8 mouse cellular contexts compared by ENCODE assay signal in the genomic region with DNA sequence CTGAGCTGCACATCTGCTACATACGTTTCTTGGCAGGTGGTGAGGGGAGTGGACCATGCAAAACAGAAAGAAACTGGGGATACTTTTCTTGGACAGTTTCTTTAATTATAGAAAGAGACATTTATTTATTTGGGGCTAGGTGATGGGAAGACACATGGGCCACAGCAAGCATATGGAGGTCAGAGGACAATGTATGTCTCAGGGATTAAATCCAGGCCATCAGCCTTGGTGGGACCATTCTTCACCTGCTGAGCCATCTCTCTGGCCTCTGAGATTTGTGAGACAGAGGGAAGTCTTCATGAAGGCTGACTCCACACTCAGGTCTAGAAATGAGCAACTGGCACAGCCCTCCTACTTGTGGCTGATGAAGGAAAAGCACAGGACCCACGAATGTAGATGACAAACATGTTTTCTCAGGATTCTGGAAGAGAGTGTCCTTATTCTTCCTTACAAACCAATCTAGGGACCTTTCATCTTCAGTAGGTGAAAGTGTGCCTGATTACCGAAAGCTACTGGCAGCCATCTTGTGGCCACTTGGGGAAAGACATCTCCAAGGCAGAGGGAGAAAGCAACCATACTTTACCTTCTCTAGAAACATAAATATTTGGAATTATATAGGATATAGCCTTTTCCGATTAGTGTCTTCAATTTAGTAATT. TPM values are rescaled to one million over a fixed set of nuclear protein-coding genes. Genes with fewer than 3 reads are reported as not detected.
DNase-seq lines count a peak whose midpoint lies in the region; ATAC-seq and TF ChIP-seq lines count a peak whose summit lies in the region.

No protein-coding gene starts in this region.

- no peak overlapping the region for H3K27ac ChIP-seq in forebrain, embryonic 11.5 days (ENCODE audit: low read depth, low read length)
- no peak overlapping the region for H3K27ac ChIP-seq in forebrain, embryonic 13.5 days
- no peak overlapping the region for H3K27ac ChIP-seq in lung, postnatal 0 days (ENCODE audit: low read length)

- ATAC-seq in forebrain, embryonic 11.5 days (replicated peaks; ENCODE audit: low FRiP score) = no peak
- ATAC-seq in forebrain, embryonic 13.5 days = no peak
- no peak for ATAC-seq in lung, postnatal 0 days

- H3K27me3 ChIP-seq in forebrain, embryonic 11.5 days (ENCODE audit: control insufficient read depth, insufficient read depth, low read length) = no peaks in the 10 kb centered on the region
- H3K27me3 ChIP-seq in forebrain, embryonic 13.5 days = no peaks in the 10 kb centered on the region
- H3K27me3 ChIP-seq in lung, postnatal 0 days (replicated peaks; ENCODE audit: insufficient read depth, low read length) = no peaks in the 10 kb centered on the region

- 35% methylated on average over 4 of the region's 4 CpGs for WGBS in forebrain, embryonic 11.5 days
- WGBS in forebrain, embryonic 13.5 days = 35% methylated on average over 4 of the region's 4 CpGs
- WGBS in lung, postnatal 0 days = 22% methylated on average over 4 of the region's 4 CpGs

- H3K36me3 ChIP-seq in forebrain, embryonic 11.5 days (ENCODE audit: control insufficient read depth, insufficient read depth, low read length) = no peaks in the 10 kb centered on the region
- no peaks in the 10 kb centered on the region for H3K36me3 ChIP-seq in forebrain, embryonic 13.5 days (ENCODE audit: poor library complexity, severe bottlenecking)
- H3K36me3 ChIP-seq in lung, postnatal 0 days (ENCODE audit: insufficient read depth, low read length) = no peaks in the 10 kb centered on the region

- TF ChIP-seq EP300 in lung, postnatal 0 days (IDR thresholded peaks at IDR 0.05) = no peak

- peak; percentile 89 for TF ChIP-seq CTCF in lung, postnatal 0 days (IDR thresholded peaks at IDR 0.05)

- H3K9me3 ChIP-seq in forebrain, embryonic 11.5 days (ENCODE audit: control insufficient read depth, low read length) = no peaks in the 10 kb centered on the region
- H3K9me3 ChIP-seq in forebrain, embryonic 13.5 days (replicated peaks) = no peaks in the 10 kb centered on the region
- no peaks in the 10 kb centered on the region for H3K9me3 ChIP-seq in lung, postnatal 0 days (ENCODE audit: low read length)

- H3K9ac ChIP-seq in forebrain, embryonic 11.5 days (ENCODE audit: low read length) = no peak overlapping the region
- no peak overlapping the region for H3K9ac ChIP-seq in forebrain, embryonic 13.5 days
- H3K9ac ChIP-seq in lung, postnatal 0 days (replicated peaks; ENCODE audit: low read depth) = no peak overlapping the region

- no peaks in the 10 kb centered on the region for H3K4me1 ChIP-seq in forebrain, embryonic 11.5 days (replicated peaks; ENCODE audit: control insufficient read depth, insufficient read depth, low read length)
- no peaks in the 10 kb centered on the region for H3K4me1 ChIP-seq in forebrain, embryonic 13.5 days
- H3K4me1 ChIP-seq in lung, postnatal 0 days (ENCODE audit: insufficient read depth, low read depth, low read length) = no peaks in the 10 kb centered on the region

- no peak overlapping the region for H3K4me3 ChIP-seq in forebrain, embryonic 11.5 days (ENCODE audit: low read depth, low read length)
- no peak overlapping the region for H3K4me3 ChIP-seq in forebrain, embryonic 13.5 days
- H3K4me3 ChIP-seq in lung, postnatal 0 days (ENCODE audit: low read depth, low read length) = no peak overlapping the region

- H3K4me2 ChIP-seq in forebrain, embryonic 11.5 days (ENCODE audit: low read depth, low read length, severe bottlenecking) = no peak overlapping the region
- no peak overlapping the region for H3K4me2 ChIP-seq in forebrain, embryonic 13.5 days
- no peak overlapping the region for H3K4me2 ChIP-seq in lung, postnatal 0 days (replicated peaks; ENCODE audit: low read depth, low read length)

- DNase-seq in forebrain, embryonic 11.5 days (ENCODE audit: low spot score) = peak; percentile 63
- peak; percentile 25 for DNase-seq in urinary bladder, postnatal 25 days (ENCODE audit: low spot score)
- no peak for DNase-seq in urinary bladder, postnatal 10 days (ENCODE audit: low spot score)
- DNase-seq in embryo, embryonic 10 days (ENCODE audit: low spot score) = peak; percentile 65
- peak; percentile 35 to 62 for DNase-seq in kidney, postnatal 25 days
- peak; percentile 61 for DNase-seq in lung, postnatal 0 days (ENCODE audit: low spot score)
- DNase-seq in right cerebral cortex, postnatal 4 days = peak; percentile 65

RNA-seq across cellular contexts. Expression of a gene that starts 45.3 kb away (rescaled TPM):
- polyA plus RNA-seq in forebrain, embryonic 11.5 days (2014; fragmentation: Nextera tagmentation; extraction: Ambion mirVana) = 1.1 and 1.9 TPM in 2 replicates
- 0.40 TPM in 1 of 2 replicates, not detected in the other for polyA plus RNA-seq in forebrain, embryonic 13.5 days (2015; fragmentation: Nextera tagmentation; extraction: Ambion mirVana)
- 1.5 and 2.6 TPM in 2 replicates for polyA plus RNA-seq in lung, postnatal 0 days (2015; fragmentation: Nextera tagmentation; extraction: Ambion mirVana)
